Mouse (Mus musculus): ENCODE data around the gene Gm36210.
A peak's percentile ranks its signal among the peaks of the same experiment; 100 is the strongest.

Gene Gm36210

DNA sequence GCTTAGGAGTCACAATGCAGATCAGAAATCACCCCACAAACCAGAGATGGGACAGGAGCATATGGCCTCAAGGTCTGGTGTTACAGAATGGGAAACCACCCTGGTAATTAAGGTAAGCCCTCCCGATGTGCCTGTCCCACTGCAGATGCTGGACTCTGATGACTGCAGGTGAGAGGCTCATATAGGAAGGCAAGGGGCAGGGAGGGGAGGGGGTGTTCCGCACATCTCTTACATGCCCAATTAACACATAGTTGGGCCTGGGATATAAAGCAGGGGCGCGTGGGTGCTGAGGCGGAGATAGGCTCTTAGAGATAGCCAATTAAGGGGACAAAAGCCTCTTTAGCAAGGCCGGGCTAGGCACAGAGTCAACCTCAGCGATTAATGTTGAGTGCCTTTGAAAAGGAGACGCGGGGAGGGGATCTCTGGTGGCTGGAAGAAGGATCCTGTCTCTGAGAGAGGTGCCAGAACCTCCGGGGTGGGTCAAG lies at the start of gene Gm36210:
Gm36210 (minus strand) TSS at position 51 of the 485 bp plus-strand sequence.
- DNase-seq (ENCODE audit: low spot score in 2 of 2): no peak

DNA sequence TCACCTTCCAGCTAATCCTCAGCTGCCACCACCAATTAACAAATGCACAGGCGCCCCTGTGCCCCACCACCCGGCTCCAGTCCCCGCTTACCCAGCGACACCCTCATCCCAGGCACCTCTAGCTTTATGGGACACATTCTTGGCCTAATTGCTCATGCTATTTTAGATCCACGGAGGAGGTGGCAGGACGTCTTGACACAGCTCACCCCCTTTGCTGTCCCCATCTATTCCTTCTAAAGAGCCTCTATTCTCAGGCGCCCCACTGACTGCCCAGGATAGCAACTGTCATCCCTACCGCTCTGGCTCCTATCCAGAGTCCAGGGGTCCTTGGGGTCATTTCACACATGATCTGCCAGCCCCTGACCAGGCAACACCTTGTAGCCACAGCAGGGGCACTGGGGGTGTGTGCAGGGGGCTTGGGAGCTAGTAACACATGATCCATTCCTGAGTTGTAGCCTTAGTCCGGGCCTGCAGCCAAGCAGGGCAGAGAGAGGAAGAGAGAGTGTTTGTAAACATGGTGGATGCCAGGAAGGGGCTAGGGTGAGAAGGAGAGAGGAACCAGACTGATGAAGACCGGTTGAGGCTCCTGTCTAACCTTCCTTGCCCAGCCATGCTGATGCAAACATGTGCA lies 47.6 kb upstream of the Gm36210 start:
- DNase-seq (ENCODE audit: low spot score in 2 of 2): no peak

DNA sequence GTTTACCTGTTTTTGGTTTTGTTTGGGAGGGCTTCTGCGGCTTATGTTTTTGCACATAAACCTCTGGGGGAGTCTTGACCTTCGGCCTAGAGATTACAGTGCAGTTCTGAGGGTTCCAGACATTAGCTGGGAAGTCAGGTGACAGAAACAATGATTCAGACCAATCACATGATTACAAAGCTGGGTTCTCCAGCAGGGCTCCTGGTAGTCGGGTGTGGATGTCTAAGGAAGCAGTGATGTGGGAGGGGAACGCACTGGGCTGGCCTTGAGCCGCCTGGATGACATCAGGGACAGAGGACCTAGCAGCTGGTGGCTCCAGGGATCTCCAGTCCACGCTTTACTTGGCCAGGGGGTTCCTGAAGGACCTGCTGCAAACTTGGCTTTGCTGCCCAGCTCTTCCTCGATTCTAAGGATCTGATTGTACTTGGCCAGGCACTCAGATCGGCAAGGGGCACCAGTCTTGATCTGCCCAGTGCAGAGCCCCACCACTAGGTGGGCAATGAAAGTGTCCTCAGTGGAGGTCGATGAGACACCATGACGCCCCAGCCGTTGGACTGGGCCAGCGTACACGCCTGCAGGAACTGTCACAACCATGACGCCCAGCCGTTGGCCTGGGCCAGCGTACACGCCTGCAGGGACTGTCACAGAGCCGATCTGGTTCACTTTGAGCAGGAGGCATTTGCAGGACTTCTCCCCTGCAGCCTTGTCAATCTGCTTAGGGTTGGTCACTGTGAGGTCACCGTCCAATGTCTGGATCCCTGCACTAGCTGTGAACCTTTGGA lies 44.4 kb upstream of the Gm36210 start:
- DNase-seq (ENCODE audit: low spot score in 2 of 2): no peak

DNA sequence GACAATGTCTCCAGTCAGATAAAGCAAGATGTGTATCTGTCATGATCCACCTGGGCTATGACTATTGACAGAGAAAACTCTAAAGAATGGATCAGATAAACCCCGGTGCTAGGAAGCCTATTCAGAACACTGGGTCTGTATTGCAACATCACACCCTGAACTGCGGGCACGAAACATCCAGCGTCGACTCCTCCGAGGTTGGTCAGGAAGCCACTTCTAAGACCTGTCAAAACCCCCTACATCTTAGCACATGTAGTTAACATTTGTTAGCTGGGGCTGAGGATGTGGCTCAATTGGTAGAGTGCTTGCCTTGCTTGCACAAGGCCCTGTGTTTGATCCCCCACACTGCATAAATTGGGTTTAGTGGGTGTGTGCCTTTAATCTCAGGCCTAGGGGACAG lies 42.1 kb upstream of the Gm36210 start:
- DNase-seq (ENCODE audit: low spot score in 2 of 2): no peak

DNA sequence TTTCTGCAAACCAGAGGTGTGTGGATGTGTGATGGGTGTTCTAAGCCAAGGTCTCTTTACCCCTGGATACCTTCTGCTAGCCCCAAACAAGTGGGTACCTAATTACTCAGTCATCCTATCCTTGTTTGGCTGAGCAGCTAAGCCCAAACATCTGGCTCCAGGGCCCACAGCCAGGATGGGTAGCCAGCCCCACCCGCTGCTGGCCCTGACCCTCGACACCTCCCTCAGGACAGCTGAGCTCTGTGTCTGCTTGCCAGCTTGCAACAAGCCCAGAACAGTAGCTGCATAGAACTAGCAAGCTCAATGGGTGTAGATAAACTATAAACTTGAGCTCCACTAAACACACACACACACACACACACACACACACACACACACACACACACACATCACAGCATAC lies 41.5 kb upstream of the Gm36210 start:
- peak in 1 of 2 experiments; percentile 13 for DNase-seq (ENCODE audit: low spot score in 2 of 2)

DNA sequence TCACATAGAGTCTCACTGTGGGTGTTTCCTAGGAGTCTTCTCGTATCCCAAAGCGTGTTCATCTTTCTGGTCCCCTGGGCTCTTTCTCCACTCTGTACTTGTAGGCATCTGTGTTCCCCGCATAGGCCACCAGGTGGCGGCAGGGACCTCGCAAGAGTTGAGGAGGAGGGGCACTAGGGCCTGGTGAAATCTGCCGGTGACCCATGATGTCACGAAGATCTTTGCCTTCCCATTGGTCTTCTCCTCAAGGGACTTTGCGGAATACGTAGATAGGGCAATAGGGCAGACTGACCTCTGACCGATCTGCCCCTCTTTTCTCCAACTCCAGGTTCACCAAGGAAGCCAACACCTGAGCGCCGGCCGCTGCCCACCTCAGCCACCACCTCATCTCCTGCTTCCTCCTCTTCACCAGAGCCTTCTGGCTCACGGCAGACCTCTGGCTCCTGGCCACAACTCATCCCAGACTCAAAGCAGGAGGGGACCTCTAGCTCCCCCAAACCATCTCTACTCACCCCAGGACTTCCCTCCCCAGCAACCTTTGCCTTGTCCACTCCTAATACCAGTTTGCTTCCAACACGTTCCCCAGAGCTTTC lies 37.0 kb upstream of the Gm36210 start:
- DNase-seq (ENCODE audit: low spot score in 2 of 2): peak; percentile 93 to 97

DNA sequence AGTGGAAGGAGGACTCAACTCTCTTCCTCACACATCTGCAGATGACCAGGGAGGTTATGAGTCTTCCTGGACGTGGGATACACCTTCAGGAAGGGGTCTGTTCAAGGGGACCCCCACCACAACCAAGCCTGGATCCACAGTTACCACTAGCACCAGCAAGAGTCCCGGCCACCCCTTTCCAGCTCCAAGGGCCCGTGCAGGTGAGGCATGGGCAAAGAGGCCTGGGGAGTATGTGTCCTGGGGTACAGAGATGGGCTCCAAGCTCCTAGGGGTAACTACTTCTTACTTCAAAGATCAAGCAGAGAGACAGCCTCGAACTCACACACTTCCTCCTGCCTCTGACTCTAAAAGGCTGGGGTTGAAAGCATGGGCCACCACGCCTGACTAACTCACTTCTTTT lies 36.4 kb upstream of the Gm36210 start:
- DNase-seq (ENCODE audit: low spot score in 2 of 2): no peak

DNA sequence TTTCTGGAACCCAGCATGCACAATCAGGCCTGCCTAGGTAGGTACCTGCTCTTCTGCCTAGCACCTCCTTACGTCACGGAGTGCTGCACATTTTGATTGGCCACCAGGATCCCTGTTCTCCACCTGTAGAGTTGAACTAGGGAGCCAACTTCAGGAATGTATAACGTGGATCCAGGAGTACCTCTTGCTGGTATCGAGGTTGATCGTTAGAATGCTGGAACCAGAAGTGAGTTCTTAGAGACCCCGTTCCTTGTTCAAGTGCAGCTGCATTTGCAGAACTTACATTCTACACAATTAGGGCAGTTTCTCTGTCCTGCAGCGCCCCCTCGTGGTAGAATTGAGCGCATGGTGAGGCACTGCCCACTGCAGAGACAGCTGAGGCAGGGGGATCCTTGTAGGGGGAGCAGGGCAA lies 33.8 kb upstream of the Gm36210 start:
- DNase-seq (ENCODE audit: low spot score in 2 of 2): peak; percentile 79 to 82

DNA sequence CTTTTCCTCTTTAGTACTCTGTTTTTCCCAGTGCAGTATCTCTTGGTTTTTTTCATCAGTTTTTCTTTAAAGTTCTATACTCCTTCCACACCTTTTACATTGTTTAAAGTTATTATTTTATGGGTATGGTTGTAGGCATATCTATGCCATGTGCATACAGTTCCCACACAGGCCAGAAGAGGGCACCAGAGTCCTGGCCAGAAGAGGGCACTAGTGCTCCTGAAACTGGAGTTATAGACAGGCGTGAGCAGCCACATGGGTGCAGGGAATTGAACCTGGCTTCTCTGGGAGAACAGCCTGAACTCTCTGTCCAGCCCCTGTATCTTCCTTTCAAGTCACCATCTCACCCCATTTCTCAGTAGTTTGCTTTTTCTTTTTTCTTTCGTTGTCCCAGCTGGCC lies 32.1 kb upstream of the Gm36210 start:
- DNase-seq (ENCODE audit: low spot score in 2 of 2): peak; percentile 56 to 64

DNA sequence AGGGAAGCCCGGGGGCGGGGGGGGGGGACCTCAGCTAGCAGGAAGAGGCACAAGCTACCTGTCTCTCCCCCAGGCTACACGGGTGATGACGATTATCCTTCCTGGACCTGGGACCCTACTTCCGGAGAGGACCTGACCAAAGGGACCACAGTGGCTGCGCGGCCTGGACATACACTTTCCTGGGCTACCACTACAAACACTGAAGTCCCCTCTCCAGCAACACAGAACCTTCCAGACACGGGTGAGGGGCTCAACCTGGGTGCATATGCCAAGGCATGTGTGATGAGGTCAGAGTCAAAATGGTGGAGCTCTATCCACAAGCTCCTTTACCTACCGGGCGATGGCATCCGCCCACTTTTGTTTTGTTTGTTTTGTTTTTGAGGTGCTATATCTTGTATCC lies 31.1 kb upstream of the Gm36210 start:
- no peak for DNase-seq (ENCODE audit: low spot score in 2 of 2)

DNA sequence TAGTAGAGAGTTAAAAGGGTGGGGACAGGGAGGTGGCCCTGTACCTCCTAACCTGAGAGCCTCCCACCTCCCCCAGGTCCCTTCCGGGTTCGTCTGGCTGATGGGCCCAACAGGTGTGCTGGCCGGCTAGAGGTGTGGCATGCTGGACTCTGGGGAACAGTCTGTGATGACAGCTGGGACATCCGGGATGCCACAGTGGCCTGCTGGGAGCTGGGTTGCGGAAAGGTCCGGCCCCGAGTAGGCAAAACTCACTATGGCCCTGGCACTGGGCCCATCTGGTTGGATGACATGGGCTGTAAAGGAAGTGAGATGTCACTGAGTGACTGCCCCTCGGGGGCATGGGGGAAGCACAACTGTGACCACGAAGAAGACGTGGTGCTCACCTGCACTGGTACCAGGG lies 30.5 kb upstream of the Gm36210 start:
- DNase-seq (ENCODE audit: low spot score in 2 of 2): no peak

DNA sequence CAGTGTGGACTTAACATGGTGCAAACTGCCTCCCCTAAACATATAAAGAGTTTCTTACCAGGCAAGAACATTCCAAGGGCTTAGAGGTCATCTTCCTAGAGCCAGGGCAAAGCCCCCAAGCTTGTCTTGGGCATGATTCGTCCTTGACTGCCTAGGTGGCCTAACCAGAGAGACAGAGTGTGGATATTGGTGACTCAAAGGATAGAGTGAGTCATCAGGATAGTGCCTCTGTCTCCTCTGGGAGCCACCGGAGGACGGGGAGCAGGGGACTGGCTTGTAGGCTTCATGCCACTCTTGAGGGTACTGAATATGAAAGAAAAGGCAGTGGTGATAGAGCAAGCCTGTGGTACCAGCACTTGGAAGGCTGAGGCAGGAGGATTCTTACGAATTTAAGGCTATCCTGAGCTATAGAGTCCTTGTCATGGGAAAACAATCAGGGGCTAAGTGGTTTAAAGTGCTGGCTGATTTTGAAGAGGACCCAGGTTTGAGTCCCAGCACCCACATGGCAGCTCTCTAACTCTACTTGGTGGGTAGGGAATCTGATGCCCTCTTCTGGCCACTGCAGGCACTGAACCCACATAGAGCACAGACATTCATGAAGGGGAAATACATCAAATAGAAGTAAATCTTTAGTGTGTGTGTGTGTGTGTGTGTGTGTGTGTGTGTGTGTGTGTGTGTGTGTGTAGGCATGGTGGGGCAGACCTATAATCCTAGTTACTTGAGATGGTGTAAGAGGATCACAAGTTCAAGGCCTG lies 28.0 kb upstream of the Gm36210 start:
- DNase-seq (ENCODE audit: low spot score in 2 of 2): no peak

DNA sequence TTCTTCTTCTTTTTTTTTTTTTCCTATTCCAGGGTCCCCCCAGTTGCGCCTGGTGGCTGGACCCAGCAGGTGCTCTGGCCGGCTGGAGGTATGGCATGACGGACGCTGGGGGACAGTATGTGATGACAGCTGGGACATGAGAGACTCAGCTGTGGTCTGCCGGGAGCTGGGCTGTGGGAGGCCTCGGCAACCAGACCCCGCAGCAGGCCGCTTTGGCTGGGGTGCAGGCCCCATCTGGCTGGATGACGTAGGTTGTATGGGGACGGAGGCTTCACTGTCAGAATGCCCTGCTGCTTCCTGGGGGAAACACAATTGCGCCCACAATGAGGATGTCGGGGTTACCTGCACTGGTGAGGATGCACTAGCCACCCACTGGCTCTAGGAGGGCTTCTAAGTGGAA lies 26.8 kb upstream of the Gm36210 start:
- DNase-seq (ENCODE audit: low spot score in 2 of 2): no peak

DNA sequence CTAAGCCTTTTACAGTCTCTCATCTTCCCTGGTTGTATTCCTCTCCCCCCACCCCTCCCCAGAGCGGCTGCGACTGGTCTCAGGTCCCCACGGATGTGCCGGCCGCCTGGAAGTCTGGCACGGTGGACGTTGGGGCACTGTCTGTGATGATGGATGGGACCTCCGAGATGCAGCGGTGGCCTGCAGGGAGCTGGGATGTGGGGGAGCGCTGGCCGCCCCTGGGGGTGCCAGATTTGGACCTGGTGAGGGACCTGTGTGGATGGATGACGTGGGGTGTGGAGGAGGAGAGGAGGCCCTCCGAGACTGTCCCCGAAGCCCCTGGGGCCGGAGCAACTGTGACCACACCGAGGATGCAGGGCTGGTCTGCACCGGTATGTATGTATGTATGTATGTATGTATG lies 22.0 kb upstream of the Gm36210 start:
- no peak for DNase-seq (ENCODE audit: low spot score in 2 of 2)

DNA sequence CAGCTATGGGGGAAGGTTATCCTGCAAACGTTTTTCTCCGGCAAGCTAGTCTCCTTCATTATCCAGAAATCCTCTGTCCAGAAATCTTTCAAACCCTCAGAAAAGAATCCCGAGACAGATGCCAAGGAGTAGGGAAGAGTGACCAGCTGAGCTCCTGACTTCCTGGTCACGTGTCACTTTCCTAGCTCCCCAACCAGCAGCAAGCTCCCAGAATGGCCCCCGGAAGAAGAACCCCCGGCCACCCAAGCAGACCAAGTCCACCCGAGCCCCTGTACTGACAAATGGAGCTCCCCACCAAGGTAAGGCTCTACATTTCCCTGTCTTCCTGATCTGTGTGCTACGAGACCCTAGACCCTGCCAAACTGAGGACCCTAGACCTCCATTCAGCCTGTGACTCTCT lies 21.4 kb upstream of the Gm36210 start:
- DNase-seq (ENCODE audit: low spot score in 2 of 2): no peak

DNA sequence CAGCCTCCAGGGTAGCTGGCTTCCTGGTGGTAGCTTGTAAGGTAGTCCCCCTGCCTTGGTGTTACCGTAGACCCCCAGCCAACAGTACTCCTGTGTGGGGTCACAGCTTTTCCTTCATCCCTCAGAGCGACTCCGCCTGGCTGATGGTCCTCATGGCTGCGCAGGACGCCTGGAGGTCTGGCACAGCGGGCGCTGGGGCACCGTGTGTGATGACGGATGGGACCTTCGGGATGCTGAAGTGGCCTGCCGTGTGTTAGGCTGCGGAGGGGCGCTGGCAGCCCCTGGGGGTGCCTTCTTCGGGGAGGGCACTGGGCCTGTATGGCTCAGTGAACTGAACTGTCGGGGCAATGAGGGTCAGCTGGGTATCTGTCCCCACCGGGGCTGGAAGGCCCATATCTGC lies 20.5 kb upstream of the Gm36210 start:
- no peak for DNase-seq (ENCODE audit: low spot score in 2 of 2)

DNA sequence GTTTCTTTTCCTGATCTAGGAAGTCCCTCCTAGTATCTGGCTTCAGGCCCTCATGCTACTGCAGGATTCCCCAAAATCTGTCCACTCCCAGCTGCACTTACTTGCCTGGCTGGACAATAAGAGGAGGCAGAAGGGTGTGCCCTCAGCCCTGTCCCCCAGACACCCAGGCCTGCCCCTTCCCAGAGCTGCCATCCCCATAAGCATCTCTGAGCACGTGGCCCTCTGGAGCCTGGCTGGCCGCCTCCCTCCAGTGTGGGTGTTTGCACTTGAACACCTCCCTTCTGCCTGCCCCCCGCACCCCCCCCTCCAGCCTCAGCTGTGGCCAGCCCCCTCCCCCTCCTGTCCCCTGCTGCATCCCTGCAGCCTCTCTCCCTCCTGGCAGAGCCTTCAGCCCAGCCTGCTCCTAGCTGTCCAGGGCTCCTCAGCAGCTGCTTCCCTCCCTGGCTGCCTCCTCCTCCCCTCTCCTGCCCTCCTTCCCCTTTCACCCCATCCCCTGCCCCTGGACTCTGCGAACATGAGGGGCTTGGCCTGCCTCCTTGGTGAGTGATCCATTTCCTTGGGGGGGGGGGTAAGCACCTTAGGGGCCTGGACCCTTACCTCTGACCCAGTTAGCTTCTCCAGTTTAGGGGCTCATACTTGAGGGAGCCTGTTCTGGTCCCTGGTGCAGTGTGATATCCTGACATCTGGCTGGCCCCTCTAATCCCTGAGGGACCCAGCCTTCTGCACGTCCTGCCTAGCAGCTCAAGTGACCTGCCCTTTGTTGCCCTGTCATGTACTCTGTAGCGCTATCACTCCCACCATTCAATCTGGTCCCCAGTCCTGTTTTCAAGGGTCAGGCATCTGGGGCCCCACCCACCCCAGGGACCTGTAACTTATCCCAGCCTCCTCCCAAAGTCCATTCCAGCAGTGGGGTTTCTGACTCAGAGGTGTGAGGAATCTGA lies 19.4 kb upstream of the Gm36210 start, which contains the start of gene Ssc5d:
Ssc5d (plus strand) TSS at position 345 of the 941 bp plus-strand sequence.
- DNase-seq (ENCODE audit: low spot score in 2 of 2): peak in 1 of 2 experiments; percentile 18

DNA sequence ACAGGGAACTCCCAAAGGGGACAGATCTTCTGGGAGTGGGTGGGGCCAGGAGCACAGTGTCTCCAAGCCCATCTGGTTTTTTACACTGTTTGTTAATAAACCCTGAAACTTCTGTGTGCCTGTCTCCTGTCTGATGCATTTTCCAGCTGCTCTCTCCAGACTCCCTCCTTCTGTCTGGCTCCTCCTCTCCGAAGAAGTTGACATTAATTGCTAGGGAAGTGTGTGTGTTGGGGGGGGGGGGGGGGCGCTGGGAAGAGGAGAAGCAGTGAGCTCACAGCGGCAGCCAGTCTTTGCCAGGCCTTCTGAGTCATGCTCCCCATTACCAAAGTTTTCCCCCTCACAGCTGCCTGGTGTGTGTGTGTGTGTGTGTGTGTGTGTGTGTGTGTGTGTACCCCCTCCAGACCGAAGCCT lies 18.6 kb upstream of the Gm36210 start:
- DNase-seq (ENCODE audit: low spot score in 2 of 2): no peak

DNA sequence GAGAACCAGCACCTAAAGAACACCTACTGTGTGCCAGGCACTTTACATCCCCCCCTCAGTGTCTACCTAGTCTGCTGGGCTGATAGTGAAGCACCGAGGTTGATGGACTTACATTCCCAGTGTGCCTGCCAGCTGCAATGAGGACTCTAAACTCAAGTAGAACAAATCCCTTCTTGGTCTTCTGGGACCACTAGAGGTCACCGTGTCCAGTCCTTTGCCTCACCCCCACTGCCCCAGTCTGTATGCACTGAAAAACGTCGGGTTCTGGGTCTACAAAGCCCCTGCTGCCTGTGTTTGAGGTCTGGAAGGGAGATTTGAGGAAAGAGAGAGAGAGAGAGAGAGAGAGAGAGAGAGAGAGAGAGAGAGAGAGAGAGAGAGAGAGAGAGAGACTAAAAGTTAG lies 18.2 kb upstream of the Gm36210 start:
- no peak for DNase-seq (ENCODE audit: low spot score in 2 of 2)

DNA sequence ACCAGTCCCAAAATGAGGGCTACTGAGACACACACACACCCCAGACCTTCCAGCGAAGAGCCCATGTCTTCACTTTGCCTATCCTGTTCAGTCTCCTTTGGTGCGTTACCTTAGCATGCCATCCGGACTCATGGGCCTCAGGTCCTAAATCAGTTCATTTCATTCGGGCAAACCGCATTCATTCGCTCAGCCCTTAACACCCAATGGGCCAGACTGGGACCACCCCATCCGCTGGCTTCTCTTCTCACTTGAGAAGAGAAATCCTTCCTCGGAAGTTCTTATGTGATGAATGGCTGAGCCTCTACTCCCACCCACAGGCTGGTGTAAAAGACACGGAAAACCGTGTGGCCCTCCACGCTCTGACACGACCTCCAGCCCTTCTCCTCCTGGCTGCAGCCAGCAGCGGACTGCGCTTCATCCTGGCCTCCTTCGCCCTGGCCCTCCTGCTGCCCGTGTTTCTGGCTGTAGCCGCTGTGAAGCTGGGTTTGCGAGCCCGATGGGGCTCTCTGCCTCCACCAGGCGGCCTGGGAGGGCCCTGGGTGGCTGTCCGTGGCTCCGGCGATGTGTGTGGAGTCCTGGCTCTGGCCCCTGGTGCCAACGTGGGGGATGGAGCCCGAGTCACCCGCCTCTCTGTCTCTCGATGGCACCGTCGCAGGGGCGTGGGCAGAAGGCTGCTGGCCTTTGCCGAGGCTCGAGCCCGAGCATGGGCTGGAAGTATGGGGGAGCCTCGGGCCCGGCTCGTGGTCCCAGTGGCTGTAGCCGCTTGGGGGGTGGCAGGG lies 17.5 kb upstream of the Gm36210 start:
- peak; percentile 64 to 68 for DNase-seq (ENCODE audit: low spot score in 2 of 2)

Measured in frontal cortex, postnatal 36 days (tissue).